Mouse (Mus musculus) CD4-positive, CD25-positive, alpha-beta regulatory T cell, adult 4 months (primary cell): Measurements from ENCODE around the gene Itga9. TPM values are rescaled to one million over a fixed set of nuclear protein-coding genes. Genes with fewer than 3 reads are reported as not detected.

ENCODE experiments used
- ATAC-seq: one replicate; pipeline ENCODE4 v1.8.0; 2017
- polyA plus RNA-seq, 2 experiments: library from polyadenylated mRNA; unstranded; fragments of 100-300 nt; shearing (Covaris generic); gene quantifications; one replicate each; pipeline ENCODE4 v1.2.1; 2017

Gene Itga9
- polyA plus RNA-seq, 2 experiments from 2014 or later, result 0.41 to 1.0 TPM

DNA sequence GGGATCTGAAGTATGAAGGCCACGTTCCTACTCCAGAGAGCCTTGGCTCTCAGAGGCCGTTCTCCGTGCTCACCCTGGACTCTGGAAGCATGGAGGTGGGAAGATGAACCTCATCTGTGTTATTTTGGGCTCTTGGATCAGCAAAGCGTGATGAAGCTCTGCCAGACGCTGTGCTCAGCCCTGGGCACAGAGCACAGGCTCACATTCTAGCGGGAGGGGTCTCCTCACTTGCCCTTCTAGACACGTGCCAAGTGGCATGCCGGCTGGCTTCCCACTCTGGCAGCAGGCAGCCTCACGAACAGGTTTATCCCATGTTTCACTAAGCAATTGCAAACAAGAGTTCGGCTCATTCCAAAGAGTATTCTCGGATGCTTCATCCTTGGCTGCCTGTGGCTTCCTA, 86.8 kb downstream of the Itga9 start:
- ATAC-seq, result no peak

DNA sequence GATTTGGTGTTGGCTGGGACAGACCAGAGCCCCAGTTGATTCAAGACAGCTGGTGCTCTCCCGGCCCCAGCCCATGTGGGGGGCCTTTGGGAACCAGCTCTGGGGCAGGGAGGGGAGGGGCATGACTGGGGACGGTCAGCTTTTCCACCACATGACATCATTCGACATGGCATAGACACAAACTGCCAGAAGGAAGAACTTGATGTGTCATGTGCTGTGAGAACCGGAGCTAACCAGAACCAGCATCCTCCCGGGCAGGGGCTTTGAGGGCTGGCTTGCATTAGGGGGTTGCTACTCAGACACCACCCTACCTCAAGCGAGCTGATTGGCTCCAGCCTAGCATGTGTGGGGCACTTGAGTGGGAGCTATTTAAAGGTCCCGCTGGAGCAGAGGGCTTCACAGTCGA, 87.9 kb downstream of the Itga9 start:
- no peak for ATAC-seq

DNA sequence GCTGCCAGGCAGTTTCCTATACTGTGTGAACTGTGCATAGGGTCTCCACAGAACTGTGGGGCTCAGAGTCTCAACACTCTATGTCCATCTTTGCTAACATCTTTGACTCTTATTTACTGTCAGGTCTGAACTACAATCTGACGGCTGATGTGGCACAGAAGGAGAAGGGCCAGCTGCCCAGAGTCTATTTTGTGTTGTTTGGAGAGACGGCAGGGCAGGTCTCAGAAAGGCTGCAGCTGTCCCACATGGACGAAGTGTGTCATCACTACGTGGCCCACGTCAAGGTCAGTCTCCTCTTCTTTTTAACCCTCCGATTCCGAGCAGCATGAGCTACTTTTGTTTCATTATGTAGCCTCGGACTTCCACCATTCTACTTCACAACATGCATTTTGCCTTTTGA, 91.7 kb downstream of the Itga9 start:
- ATAC-seq, result no peak

DNA sequence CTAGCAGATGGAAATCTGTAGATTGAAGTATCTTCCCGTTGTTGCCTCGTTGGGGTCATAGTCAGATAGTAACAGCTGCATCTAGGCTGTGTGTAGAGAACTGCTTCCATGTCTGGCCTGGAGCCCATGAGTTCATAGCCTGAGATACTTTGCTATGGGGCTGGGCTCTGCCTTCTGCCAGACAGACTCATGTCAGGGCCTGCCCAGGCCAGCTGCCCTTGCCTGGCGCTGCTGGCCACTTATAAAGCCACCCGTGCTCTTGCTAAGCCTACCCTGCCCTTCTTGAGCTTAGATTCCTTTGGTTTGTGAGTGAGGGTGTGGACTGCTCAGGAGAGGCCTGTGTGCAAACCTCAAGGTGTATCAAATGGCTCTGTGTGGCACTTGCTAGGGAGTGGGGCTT, 93.2 kb downstream of the Itga9 start:
- ATAC-seq, result no peak

DNA sequence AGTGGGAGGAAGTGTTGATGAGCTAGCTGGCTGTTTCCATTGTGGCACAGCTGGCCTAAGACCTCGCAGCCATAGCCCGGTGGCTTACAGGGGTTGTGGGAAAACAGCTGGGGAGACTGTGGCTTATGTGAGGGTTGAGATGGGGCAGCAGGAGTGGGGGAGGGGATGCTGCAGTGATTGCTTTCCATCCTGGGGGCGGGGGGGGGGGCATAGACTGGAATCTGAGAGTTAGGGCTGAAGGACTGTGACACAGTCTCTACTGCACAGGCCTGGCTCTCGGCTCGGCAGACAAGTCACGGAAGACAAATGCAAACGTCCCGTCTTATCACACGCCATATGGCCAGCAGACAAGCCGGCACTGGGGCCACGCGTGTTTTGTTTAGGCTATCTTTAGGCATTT, 94.4 kb downstream of the Itga9 start:
- no peak for ATAC-seq

DNA sequence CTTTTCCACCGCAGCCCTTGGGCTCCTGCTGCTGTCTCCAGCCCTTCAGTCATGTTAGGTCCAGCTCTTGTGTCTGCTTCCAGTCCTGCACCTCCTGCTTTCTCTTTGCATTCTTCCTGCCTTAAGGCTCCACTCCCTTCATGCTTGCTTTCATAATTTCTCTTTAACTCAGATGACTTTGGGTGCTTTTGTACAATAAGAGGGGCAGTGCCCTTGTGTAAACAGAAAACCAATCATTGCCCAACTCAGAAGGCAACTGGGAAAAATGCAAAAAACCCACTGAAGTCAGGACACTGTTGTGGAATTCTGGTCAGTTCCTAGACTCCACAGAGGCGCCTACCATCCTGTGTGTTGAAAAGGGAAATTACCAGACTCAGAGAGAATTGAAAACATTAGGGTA, 95.3 kb downstream of the Itga9 start:
- ATAC-seq, result no peak

DNA sequence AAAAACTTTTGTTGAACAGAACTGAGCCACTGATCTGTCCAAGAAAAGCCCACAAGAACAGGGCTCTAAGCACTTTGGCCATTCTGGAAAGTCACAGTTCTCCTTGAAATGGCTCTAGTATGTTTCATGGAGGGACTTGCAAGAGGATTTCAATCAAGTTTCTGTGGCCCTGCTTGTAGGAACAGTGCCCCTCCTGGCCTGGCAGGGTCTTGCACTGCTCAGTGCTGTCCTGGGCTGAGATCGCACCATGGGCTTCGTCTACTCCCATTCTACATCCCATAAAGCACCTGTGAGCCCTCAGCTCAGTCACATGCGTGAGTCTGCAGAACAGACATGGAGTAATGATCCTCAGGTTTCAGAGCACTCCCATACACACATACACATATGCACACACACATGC, 96.7 kb downstream of the Itga9 start:
- no peak for ATAC-seq

DNA sequence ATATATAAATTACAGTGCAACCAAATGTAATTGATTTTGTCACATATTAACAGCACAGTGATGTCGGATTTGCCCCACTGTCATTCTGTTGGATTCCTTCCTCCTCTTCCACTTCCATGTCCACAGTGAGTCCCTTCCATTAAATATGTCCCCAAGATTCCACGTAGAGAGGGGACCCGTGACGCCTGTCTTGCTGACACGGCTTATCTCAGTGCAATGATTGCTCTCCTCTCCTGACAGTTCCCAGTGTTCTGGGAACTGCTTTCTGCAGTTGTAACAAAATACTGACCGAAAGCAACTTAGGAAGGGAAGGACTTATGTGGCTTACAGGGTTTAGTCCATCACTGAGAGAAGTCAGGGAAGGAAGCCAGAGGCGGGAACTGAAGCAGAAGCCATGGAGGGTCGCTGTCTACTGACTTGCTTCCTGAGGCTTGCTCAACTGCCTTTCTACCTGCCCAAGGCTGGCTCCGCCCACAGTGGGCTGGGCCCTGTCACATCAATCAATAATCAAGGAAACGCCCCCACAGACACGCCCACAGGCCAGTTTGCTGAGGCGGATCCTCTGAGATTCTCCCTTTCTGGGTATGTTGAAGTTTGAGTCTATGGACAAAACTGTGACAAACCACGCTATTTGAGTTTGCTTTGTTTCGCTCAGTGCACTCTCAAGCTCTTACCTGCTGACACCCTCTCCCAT, 99.0 kb downstream of the Itga9 start:
- peak; percentile 77 for ATAC-seq

DNA sequence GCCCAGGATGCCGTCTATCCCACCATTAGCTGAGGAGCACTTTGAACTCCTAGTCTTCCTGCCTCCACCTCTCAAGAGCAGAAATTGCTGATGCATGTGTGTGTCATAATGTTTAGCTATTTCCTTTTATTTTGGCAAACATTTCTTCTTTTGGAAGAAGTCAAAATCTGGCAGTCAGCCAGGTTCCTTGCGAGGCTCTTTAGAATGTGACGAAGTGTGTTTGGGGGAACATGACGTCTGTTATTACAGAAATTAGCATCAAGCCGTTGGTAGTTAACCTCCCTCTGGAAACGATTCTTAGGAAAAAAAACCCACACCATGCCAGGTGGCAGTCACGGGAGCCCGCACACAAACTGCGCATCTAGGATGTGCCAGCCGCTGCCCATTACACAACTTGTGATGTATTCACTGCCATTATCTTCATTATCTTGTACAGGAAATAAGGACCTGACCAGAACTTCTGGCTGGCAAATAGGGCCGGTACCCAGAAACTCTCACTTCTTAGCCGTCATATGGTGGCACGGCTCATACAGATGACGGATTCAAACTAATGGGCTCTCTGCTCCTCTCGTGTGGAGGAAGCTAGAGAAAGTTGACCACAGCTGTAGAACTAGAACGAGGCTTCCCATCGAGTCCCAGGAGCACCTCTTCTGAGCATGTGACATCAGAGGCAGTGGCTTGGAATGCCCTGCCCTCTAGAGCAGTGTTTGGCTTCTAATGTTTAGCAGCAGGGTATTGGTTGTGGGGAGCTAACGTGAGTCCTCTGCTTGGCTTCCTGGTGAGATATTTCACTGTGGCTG, 99.9 kb downstream of the Itga9 start:
- ATAC-seq, result peak; percentile 66

DNA sequence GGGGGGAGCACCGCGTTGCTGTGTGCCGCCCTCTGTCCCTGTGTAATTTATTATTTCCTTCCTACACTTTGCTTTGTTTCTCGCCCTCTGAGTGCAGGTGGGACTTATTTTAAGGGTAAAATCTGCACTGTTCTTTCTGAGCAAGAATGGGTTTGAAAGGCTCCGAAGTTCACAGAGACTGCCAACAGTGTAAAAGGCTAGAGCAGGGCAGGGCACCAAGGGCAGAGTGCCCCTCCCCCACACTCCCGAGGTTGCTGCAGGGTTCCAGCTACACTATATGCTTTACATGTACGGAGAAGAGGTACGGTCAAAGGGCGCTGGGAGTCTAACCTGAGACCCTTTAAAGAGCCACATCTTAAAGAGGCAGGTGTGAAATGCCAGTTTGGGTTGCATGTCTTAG, 104.1 kb downstream of the Itga9 start:
- no peak for ATAC-seq

DNA sequence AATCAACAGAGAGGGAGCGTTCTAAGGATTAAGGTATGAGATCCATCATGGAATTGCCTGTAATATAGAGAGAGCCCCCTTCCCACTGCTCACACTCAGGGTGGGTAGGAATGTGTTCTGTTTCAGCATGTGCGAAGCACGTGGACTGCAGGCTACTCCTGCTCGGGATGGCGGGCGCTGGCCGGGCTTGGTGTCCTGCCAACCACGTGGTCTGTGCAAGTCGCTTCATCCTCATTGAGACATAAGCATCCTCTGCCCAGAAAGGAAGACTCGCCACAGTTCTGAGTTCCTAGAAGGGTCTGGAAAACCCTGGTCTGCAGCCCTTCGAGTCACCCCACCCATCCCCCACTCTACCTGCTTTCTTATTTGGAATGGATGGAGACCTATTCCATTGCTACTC, 105.3 kb downstream of the Itga9 start:
- ATAC-seq, result no peak

DNA sequence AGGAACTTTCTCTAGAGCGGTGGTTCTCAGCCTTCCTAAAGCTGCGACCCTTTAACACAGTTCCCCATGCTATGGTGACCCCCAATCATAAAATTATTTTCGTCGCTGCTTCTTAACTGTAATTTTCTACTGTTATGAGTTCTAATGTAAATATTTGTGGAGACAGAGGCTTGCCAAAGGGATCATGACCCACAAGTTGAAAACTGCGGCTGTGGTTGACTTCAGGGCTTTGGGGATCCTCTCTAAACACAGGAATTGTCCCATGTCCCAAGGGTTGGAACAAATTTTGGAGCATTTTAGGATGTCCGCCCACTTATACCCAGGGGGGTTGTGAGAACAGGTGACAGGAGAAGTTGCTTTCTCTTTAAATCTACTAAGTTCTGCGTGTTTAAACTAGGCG, 107.0 kb downstream of the Itga9 start:
- no peak for ATAC-seq

DNA sequence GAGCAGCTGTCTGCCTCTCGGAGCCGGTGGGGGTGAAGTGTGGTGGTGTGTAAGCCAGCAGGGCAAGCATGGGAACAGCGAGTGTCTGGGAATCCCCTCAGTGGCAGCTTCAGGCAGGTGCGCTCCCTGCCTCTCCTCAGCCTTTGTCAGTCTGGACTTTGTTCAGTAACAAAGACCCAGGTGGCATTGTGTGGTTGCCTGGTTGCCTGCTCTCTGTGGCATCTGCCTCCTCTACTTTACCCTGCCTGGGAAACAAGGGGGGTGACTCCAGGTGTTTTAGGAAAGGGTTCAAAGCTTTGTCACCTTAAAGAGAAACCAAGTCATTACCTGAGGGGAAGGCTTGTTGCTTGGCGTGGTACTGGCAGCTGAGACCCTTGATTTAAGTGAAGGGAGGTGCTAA, 108.0 kb downstream of the Itga9 start:
- no peak for ATAC-seq

DNA sequence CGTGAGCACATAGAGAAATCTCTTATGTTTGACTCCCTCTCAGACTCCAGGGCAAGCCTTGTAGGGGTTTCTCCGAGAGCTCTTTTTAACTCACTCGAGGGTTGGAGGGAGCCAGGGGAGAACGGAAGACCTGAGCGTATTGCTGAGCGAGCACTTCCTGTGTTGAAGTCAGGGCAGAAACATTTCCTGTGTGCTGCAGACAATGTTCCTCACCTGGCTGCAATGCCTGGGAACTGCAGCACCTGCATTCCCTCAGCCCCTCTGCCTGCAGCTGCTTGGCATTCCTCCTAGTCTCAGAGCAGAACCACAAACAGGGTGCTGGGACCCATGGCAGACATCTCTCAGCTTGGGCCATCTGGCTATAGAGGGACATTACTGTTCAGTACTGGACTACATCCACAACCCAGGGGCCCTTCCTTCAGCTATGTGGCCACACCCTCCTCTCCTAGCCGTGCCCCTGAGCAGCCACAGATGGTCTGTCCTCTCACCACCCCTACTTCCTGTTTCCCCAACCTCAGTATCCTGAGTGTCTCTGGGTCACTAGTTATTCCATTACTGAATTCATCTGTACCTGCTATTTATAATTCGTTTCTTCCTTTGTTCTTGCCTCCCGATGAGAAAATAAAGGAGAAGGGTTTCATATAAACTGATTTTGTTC, 109.6 kb downstream of the Itga9 start:
- peak; percentile 97 for ATAC-seq

DNA sequence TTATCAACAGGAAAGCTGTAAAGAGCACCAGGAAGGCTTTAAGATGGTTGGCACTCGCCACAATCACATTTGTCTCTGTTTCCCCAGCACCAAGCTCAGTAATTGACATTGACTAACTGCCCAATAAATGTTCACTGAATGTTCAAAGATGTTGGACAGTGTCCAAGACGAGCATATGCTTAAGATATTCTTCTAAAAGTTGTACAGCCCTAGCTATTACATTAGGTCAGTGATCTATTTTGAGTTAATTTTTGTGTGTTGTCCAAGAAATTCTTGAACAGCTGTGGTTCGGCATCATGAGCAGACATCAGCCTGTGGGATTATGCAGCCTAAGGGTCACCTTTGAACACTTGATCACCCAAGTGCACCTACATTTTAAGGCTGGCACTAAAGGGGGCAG, 110.9 kb downstream of the Itga9 start:
- ATAC-seq, result no peak

DNA sequence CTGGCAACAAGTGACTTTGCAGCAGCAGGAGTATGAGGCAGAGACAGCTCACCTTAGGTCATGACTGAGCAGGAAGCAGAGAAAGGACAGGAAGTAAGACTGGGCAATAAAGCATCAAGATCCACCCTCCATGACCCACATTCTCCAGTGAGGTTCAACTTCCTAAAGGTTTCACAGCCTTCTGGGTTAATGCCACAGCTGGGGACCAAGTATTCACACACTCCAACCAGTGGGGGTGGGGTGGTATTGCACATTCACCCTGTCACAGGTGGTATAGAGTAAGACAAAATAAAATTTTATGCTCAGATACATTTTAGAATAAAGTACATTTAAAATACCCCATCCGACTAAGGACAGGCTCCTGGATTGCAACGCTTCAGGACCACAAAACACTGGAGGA, 112.0 kb downstream of the Itga9 start:
- no peak for ATAC-seq

DNA sequence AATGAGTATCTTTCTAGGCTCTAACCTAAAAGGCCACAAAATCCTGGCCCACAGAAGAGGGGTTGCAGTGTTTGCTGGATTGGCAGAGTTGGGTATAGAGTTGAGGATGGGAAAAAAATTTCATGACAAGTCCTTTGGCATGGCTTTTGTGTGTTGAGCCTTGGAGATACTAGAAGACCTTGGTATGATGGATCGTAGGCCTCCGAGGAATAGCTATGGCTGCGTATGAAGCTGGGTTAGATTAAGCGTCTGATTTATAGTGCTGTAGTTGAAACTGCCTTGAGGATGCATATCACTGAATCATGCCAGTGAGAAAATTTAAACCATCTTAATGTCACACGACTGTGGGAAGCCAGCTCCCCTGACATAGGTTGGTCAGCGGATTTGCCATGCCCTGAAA, 114.6 kb downstream of the Itga9 start:
- no peak for ATAC-seq

DNA sequence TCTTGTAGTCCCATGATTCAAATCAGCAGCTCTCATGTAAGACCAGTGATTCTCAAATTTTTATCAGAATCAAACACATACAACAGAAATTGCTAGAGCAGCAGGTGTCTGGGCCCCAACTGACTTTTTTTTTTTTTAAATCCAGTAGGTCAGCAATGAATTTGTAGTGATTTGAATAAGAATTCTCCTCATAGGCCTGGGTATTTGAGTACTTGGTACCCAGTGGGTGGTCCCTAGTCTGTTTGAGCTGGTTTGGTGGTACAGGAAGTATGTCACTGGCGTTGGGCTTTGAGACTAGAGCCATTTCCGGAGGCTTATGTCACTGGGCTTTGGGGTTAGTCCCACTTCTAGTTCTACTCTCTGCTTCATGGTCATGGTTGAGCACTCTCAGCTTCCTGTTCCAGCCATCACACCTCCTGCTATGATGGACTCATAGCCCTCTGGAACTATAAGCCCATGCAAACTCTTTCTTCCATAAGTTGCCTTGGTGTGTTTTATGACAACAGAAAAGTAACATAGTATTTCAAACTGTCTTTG, 116.4 kb downstream of the Itga9 start:
- no peak for ATAC-seq

DNA sequence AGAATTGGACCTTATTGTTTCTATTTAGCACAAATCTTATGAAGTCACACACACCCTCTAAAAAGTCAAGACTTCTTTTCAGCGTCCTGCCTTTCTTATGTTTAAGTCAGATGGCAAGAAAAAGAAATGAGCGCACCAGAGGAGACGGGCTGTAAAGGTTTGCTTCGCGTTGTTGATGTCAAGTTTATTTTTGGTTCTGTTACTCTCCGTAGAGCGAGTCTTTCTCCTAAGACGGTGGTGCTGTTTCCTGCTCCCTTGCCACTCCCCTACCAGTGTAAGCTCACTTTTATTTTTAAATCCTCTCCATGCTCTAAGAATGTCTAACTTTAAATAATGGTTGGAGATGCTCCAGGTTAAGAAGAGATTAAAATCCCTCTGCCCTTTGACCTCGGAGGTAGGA, 118.6 kb downstream of the Itga9 start:
- ATAC-seq, result peak; percentile 64

DNA sequence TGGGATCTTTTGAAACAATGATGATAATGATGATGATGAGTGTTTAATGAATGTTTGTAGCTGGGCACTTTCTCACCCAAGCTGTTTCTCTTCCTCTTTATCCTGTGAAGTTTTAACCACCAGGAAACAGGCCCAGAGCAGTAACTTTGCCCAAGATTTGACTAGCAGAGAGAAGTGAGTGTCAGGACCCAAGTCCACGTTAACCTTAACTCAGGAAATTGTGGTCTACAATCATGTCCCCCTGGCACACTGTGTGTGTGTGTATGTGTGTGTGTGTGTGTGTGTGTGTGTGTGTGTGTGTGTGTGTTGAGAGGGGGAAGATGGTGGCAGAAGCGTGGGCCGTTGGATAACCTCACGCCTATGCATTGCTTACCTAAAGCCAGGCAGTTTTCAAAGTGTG, 120.1 kb downstream of the Itga9 start:
- ATAC-seq, result no peak

DNA sequence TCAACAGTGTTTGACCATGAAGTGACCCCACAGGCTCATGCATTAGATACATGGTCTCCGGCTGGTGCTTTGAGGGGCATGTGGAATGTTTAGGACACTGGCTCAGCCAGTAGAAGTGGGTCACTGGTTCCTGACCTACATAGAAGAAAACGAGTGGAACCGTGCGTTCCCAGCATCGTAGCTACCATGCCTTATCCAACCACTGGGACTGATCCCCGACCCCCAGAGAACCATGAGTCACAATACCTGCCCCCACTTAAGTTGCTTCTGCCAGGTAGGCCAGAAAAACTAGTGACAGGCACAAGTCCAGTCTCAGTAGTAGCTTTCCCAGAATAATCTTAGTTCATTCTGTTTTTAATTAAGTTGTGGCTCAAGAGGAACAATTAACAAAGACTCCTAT, 121.8 kb downstream of the Itga9 start:
- no peak for ATAC-seq

DNA sequence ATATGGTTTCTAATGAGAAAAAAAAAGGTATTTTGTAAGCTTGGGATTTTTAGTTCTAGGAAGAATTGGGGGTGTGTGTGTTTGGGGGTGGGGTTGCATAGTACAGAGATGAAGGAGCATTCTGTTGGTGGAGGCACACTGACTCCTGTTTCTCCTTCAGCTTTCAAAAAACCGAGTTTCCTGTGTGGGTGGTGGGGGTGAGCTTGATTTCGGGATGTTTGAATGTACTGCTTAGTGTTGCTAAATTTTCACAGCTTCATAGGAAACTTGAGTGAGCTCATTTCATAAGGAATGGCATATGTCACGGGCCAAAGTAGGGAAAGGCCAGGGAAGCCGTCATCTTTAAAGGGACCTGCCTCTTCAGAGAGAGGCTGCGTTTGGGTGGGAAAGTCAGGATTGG, 122.5 kb downstream of the Itga9 start:
- ATAC-seq, result no peak

DNA sequence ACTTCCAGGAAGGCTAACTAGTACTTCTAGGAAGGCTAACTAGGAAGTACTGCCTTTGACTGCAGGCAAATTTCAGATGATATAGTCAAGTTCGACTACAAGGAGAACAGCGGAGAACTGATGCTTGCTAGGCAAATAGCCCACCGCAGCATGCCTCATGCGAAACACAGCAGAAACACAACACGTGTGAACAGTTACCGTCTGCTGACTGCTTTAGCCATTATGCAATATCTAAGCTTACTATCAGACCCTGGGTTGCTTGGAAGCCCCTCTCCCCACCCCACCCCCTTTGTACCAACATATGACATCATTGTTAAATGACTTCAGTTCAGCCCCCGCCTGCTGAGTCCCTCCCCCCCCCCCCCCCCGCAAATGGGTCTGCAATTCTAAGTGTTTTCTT, 123.7 kb downstream of the Itga9 start:
- no peak for ATAC-seq
